Mouse (Mus musculus) hindlimb bud, embryonic 11.5 days (tissue): Measurements from ENCODE around the gene Olfr312.
"Not testable (repeated sequence)": the region's sequence is repeated elsewhere in the genome, so short reads cannot be mapped to it uniquely, and the experiment has no call there.

ENCODE experiments used
- DNase-seq: peaks from one replicate; pipeline ENCODE4 v3.0.0-alpha.2; 2012; ENCODE audit warnings: low read depth, low spot score; ENCODE audit errors: extremely low spot score

The Olfr312 gene

DNA sequence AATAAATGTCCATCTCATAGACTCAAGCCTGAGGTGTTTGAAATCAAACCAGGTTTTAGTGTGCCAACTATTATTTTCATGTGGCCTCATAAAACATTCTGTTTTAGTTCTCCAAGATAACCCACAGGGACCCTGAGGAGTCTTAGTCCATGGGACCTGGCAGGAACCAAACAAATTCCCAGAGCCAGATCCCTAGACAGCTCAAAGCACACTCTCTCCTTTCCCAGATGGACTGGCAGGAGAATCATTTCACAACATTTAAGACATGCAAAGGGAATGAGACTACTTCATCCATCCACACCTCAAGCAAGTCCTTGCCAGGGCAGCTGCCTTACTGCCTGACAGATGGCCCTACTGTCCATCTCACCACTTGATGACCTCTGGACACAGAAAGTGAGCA, at the start of gene Olfr312:
TSS of gene Olfr312 (plus strand) at position 301 of the 400 bp plus-strand sequence.
- DNase-seq = not testable (repeated sequence)

- no peak for DNase-seq
These were observed 46.5 kb upstream of the Olfr312 start, which contains the start of gene Olfr314 for GRCm38 (mm10) chr11:58782480-58783089. TSS of gene Olfr314 (plus strand) at chr11:58782952.

- DNase-seq = no peak
These were observed 44.9 kb upstream of the Olfr312 start for GRCm38 (mm10) chr11:58784182-58784581.

- no peak for DNase-seq
These were observed 41.4 kb upstream of the Olfr312 start for GRCm38 (mm10) chr11:58787651-58788050.

GRCm38 (mm10) chr11:58788346-58788745, 40.7 kb upstream of the Olfr312 start:
- DNase-seq = no peak

GRCm38 (mm10) chr11:58789532-58789931, 39.5 kb upstream of the Olfr312 start:
- no peak for DNase-seq

- DNase-seq = no peak
These were observed 39.0 kb upstream of the Olfr312 start for GRCm38 (mm10) chr11:58790053-58790452.

GRCm38 (mm10) chr11:58790646-58791045, 38.4 kb upstream of the Olfr312 start:
- DNase-seq = no peak

GRCm38 (mm10) chr11:58795856-58796255, 33.2 kb upstream of the Olfr312 start:
- no peak for DNase-seq

DNA sequence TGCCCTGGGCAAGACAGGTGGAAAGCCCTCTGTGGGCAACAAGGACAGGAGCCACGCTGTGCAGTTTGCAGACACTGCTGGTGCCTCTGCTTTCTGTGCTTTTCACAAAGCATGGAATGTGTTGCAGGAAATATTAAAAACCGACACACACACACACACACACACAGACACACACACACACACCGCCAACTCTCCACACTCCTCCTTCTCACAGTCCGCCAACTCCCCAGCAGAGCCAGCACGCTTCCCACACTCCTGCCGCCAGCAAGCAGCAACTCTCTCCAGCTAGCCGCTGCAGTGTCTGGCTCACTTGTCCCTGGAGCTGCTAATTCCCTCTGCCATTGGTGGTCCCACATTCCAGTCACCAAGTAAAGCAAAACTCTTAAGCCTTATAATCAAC, 32.2 kb upstream of the Olfr312 start:
- DNase-seq = no peak

GRCm38 (mm10) chr11:58799747-58800146, 29.3 kb upstream of the Olfr312 start:
- no peak for DNase-seq

DNA sequence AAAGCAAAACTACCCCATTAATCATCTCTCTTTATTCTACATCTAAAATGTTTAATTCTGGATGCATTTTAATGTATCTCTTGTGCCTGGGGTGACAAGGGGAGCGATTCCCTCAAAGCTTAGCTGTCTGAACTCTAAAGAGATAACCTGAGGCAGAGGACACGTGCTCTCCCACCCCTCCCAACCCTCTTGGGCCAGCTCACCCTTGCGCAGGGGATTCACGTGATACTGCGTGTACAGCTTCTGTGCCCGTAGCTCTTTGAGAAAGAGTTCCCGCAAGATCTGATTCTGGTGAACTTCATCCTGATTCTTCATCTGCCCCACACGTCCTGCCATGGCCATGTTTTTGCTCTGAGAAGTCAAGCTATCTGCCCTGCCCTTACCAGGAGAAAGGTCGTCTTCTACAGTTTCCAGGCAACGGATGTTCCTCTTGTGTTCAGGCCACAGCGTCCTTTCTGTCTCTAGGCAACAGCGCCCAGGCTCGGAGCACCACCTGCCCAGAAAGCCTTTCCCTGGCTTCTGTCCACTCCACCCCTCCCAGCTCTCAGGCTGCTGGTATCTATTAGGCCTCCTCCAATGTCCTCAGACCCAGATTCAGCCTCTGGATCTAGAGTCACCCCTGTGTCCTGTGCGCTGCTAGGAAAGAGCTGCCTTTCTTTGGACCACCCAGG, 27.3 kb upstream of the Olfr312 start, which contains the start of gene Fam183b:
TSS of gene Fam183b (minus strand) at position 403 of the 671 bp plus-strand sequence.
- no peak for DNase-seq

DNA sequence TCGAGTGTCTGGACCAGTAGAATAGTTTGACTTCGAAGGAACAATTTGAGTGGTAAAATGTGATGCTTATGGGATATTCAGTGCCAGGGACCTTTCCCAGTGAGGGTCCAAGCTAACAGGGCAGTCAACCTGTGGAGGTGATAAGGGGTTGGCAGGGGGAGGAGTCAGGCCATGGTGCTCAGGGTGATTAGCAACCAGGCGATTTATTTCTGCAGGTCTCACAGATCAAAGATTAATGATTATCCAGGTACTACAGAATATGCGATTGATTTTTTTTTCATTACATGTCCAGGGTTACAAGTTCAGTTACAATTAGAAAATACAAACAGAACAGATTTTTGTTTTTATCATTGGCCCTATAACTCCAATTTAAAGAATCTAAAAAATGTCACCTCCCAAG, 25.2 kb upstream of the Olfr312 start:
- DNase-seq = no peak

- DNase-seq = no peak
These were observed 24.6 kb upstream of the Olfr312 start for GRCm38 (mm10) chr11:58804393-58804792.

DNA sequence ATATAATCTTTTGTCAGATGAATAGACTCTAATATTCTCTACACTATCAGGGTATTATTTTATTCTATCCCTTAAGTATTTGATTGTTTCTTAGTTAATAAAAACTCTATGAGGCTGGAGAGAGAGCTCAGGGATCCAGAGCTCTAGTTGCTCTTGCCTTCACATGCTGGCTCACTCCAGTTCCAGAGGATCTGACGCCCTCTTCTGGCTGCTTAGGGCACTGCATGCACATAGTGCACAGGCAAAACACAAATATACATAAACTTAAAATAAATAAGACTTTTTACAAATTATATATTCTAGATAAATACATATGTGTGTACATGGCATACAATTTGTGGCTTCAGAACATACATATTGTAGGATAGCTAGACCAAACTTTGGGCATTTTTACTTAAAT, 17.0 kb upstream of the Olfr312 start:
- no peak for DNase-seq

DNA sequence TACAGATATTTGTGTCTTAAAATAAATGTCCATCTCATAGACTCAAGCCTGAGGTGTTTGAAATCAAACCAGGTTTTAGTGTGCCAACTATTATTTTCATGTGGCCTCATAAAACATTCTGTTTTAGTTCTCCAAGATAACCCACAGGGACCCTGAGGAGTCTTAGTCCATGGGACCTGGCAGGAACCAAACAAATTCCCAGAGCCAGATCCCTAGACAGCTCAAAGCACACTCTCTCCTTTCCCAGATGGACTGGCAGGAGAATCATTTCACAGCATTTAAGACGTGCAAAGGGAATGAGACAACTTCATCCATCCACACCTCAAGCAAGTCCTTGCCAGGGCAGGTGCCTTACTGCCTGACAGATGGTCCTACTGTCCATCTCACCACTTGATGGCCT, 14.3 kb upstream of the Olfr312 start, which contains the start of gene Olfr313:
TSS of gene Olfr313 (plus strand) at position 301 of the 400 bp plus-strand sequence.
- DNase-seq = not testable (repeated sequence)

GRCm38 (mm10) chr11:58815676-58816075, 13.4 kb upstream of the Olfr312 start:
- DNase-seq = no peak

GRCm38 (mm10) chr11:58829764-58830163, 727 bp downstream of the Olfr312 start:
- DNase-seq = no peak

GRCm38 (mm10) chr11:58832541-58832940, 3.5 kb downstream of the Olfr312 start:
- not testable (repeated sequence) for DNase-seq

DNA sequence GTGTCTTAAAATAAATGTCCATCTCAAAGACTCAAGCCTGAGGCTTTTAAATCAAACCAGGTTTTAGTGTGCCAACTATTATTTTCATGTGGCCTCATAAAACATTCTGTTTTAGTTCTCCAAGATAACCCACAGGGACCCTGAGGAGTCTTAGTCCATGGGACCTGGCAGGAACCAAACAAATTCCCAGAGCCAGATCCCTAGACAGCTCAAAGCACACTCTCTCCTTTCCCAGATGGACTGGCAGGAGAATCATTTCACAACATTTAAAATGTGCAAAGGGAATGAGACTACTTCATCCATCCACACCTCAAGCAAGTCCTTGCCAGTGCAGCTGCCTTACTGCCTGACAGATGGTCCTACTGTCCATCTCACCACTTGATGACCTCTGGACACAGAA, 9.9 kb downstream of the Olfr312 start, which contains the start of gene Olfr311:
TSS of gene Olfr311 (plus strand) at position 301 of the 400 bp plus-strand sequence.
- DNase-seq = not testable (repeated sequence)

GRCm38 (mm10) chr11:58846919-58847461, 18.0 kb downstream of the Olfr312 start, which contains the start of gene Gm12258:
TSS of gene Gm12258 (plus strand) at chr11:58847158.
- peak; percentile 100 for DNase-seq

- no peak for DNase-seq
These were observed 18.6 kb downstream of the Olfr312 start for GRCm38 (mm10) chr11:58847636-58848035.
